Mouse (Mus musculus): ENCODE data around the gene Tspan12.
"Not testable (repeated sequence)": the region's sequence is repeated elsewhere in the genome, so short reads cannot be mapped to it uniquely, and the experiment has no call there.

The Tspan12 gene

GRCm38 (mm10) chr6:21852344-21852785 lies at the start of gene Tspan12:
Tspan12 (minus strand) TSS chr6:21852515.
- DNase-seq (ENCODE audit: low read depth, low spot score) = no peak

GRCm38 (mm10) chr6:21894451-21894850 lies 42.1 kb upstream of the Tspan12 start:
- DNase-seq (ENCODE audit: low read depth, low spot score) = peak; percentile 58

GRCm38 (mm10) chr6:21889101-21889500 lies 36.8 kb upstream of the Tspan12 start:
- no peak for DNase-seq (ENCODE audit: low read depth, low spot score)

GRCm38 (mm10) chr6:21887971-21888370 lies 35.7 kb upstream of the Tspan12 start:
- not testable (repeated sequence) for DNase-seq (ENCODE audit: low read depth, low spot score)

GRCm38 (mm10) chr6:21879496-21879895 lies 27.2 kb upstream of the Tspan12 start:
- DNase-seq (ENCODE audit: low read depth, low spot score) = no peak

GRCm38 (mm10) chr6:21867310-21867709 lies 15.0 kb upstream of the Tspan12 start:
- no peak for DNase-seq (ENCODE audit: low read depth, low spot score)

GRCm38 (mm10) chr6:21864179-21864578 lies 11.9 kb upstream of the Tspan12 start:
- DNase-seq (ENCODE audit: low read depth, low spot score) = no peak

GRCm38 (mm10) chr6:21863561-21863960 lies 11.2 kb upstream of the Tspan12 start:
- no peak for DNase-seq (ENCODE audit: low read depth, low spot score)

GRCm38 (mm10) chr6:21861316-21861715 lies 9.0 kb upstream of the Tspan12 start:
- DNase-seq (ENCODE audit: low read depth, low spot score) = no peak

GRCm38 (mm10) chr6:21857843-21858242 lies 5.5 kb upstream of the Tspan12 start:
- no peak for DNase-seq (ENCODE audit: low read depth, low spot score)

- no peak for DNase-seq (ENCODE audit: low read depth, low spot score)
These were observed 3.6 kb upstream of the Tspan12 start for GRCm38 (mm10) chr6:21855921-21856320.

- DNase-seq (ENCODE audit: low read depth, low spot score) = no peak
These were observed 1.0 kb upstream of the Tspan12 start for GRCm38 (mm10) chr6:21853342-21853741.

- peak; percentile 70 for DNase-seq (ENCODE audit: low read depth, low spot score)
These were observed 545 bp downstream of the Tspan12 start for GRCm38 (mm10) chr6:21851596-21852343.

- DNase-seq (ENCODE audit: low read depth, low spot score) = no peak
These were observed 1.0 kb downstream of the Tspan12 start for GRCm38 (mm10) chr6:21851346-21851595.

- DNase-seq (ENCODE audit: low read depth, low spot score) = no peak
These were observed 1.6 kb downstream of the Tspan12 start for GRCm38 (mm10) chr6:21850526-21851345.

GRCm38 (mm10) chr6:21848808-21849207 lies 3.5 kb downstream of the Tspan12 start:
- DNase-seq (ENCODE audit: low read depth, low spot score) = no peak

- no peak for DNase-seq (ENCODE audit: low read depth, low spot score)
These were observed 12.1 kb downstream of the Tspan12 start for GRCm38 (mm10) chr6:21839976-21840775.

GRCm38 (mm10) chr6:21839244-21839814 lies 13.0 kb downstream of the Tspan12 start:
- no peak for DNase-seq (ENCODE audit: low read depth, low spot score)

- DNase-seq (ENCODE audit: low read depth, low spot score) = no peak
These were observed 18.8 kb downstream of the Tspan12 start for GRCm38 (mm10) chr6:21833531-21833930.

- DNase-seq (ENCODE audit: low read depth, low spot score) = no peak
These were observed 20.4 kb downstream of the Tspan12 start for GRCm38 (mm10) chr6:21831871-21832270.

- DNase-seq (ENCODE audit: low read depth, low spot score) = no peak
These were observed 21.4 kb downstream of the Tspan12 start for GRCm38 (mm10) chr6:21830931-21831330.

GRCm38 (mm10) chr6:21829930-21830329 lies 22.4 kb downstream of the Tspan12 start:
- no peak for DNase-seq (ENCODE audit: low read depth, low spot score)

Data from brain, adult 2 months (tissue).